Mouse (Mus musculus): ENCODE measurements at regions not wholly inside any gene's neighbourhood (a gene's known extent, or its start where the extent isn't known, plus 50 kb on each side); places are given as distances from the start of the nearest gene placed in this dataset.
A peak's percentile ranks its signal among the peaks of the same experiment; 100 is the strongest.

- no peak for DNase-seq (ENCODE audit: inconsistent age in 2 of 2, low spot score in 1 of 2)
Measured at GRCm38 (mm10) chr11:15572716-15573115, 684.8 kb upstream of the Vstm2a start.

GRCm38 (mm10) chr11:15619963-15620362 is 637.6 kb upstream of the Vstm2a start:
- DNase-seq (ENCODE audit: inconsistent age in 2 of 2, low spot score in 1 of 2), result no peak

GRCm38 (mm10) chr11:15649025-15649680 is 608.4 kb upstream of the Vstm2a start:
- DNase-seq (ENCODE audit: inconsistent age in 2 of 2, low spot score in 1 of 2), result no peak

GRCm38 (mm10) chr11:15689073-15689472 is 568.5 kb upstream of the Vstm2a start:
- DNase-seq (ENCODE audit: inconsistent age in 2 of 2, low spot score in 1 of 2), result no peak

- DNase-seq (ENCODE audit: inconsistent age in 2 of 2, low spot score in 1 of 2), result no peak
Measured at GRCm38 (mm10) chr11:15698001-15698756, 559.3 kb upstream of the Vstm2a start.

- DNase-seq (ENCODE audit: inconsistent age in 2 of 2, low spot score in 1 of 2), result no peak
Measured at GRCm38 (mm10) chr11:15715987-15716386, 541.5 kb upstream of the Vstm2a start.

- DNase-seq (ENCODE audit: inconsistent age in 2 of 2, low spot score in 1 of 2), result no peak
Measured at GRCm38 (mm10) chr11:15717536-15717935, 540.0 kb upstream of the Vstm2a start.

GRCm38 (mm10) chr11:15737621-15738020 is 519.9 kb upstream of the Vstm2a start:
- no peak for DNase-seq (ENCODE audit: inconsistent age in 2 of 2, low spot score in 1 of 2)

GRCm38 (mm10) chr11:15756006-15756405 is 501.5 kb upstream of the Vstm2a start:
- no peak for DNase-seq (ENCODE audit: inconsistent age in 2 of 2, low spot score in 1 of 2)

- peak; percentile 49 to 80 for DNase-seq (ENCODE audit: inconsistent age in 2 of 2, low spot score in 1 of 2)
Measured at GRCm38 (mm10) chr11:15769651-15770617, 487.6 kb upstream of the Vstm2a start.

Data from adrenal gland, adult (tissue).